Mouse (Mus musculus): Measurements from ENCODE around the gene Elob.

DNA sequence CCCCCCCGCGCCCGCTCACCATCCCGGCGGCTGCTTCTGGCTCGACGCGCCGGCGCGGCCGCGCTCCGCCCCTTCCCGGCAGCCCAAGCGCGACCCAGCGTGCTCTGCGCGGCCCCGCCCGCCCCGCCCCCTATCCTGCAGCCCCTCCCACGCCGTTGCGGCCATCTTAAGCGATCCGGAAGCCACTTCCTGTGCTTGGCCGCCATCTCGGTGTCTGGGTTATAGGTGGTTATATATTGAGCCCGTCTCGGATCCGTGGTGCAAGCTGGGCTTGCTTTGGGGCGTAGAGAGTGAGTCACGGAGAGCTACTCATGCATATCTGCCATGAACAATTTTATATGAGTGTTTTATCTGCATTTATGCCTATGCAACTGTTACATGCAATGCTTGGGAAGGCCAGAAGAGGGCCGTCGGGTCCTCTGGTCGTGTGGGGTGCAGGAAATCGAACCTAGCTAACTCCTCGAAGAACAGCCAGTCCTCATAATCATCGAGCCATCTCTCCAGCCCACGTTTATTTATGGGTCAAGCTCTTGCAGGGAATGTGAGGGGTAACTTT is at the start of gene Elob:
- TF ChIP-seq CTCF (IDR thresholded peaks at IDR 0.05; ENCODE audit: control insufficient read depth, insufficient read depth, insufficient read length), result no peak
- no peak for TF ChIP-seq CEBPB (IDR thresholded peaks at IDR 0.05; ENCODE audit: low read depth)
- TF ChIP-seq USF1 (IDR thresholded peaks at IDR 0.05; ENCODE audit: low read depth), result no peak
- TF ChIP-seq MAX (IDR thresholded peaks at IDR 0.05), result no peak
- TF ChIP-seq FOSL1 (IDR thresholded peaks at IDR 0.05; ENCODE audit: insufficient read depth, low read length, poor library complexity, severe bottlenecking), result no peak
- no peak for TF ChIP-seq MYOG (IDR thresholded peaks at IDR 0.05; ENCODE audit: control insufficient read depth, extremely low read depth, insufficient read length)
- TF ChIP-seq MYOD1 (IDR thresholded peaks at IDR 0.05; ENCODE audit: control insufficient read depth, insufficient read length, low read depth), result no peak
